Mouse (Mus musculus) cerebellum, adult 8-10 months (tissue): Measurements from ENCODE around the gene Pik3ca.

Source experiments
- DNase-seq: peaks from one replicate; pipeline ENCODE4 v3.0.0; 2022

The Pik3ca gene

GRCm38 (mm10) chr3:32454329-32455021, 57.0 kb downstream of the Pik3ca start:
- DNase-seq, result no peak

GRCm38 (mm10) chr3:32459777-32460176, 62.3 kb downstream of the Pik3ca start:
- peak; percentile 12 for DNase-seq

GRCm38 (mm10) chr3:32467321-32467720, 69.8 kb downstream of the Pik3ca start:
- no peak for DNase-seq

- no peak for DNase-seq
Observed at GRCm38 (mm10) chr3:32468411-32468810, 70.9 kb downstream of the Pik3ca start.

GRCm38 (mm10) chr3:32470449-32470848, 73.0 kb downstream of the Pik3ca start:
- no peak for DNase-seq

GRCm38 (mm10) chr3:32471098-32471497, 73.6 kb downstream of the Pik3ca start:
- no peak for DNase-seq

- DNase-seq, result no peak
Observed at GRCm38 (mm10) chr3:32472191-32472900, 74.9 kb downstream of the Pik3ca start.

- DNase-seq, result no peak
Observed at GRCm38 (mm10) chr3:32473184-32473583, 75.7 kb downstream of the Pik3ca start.

GRCm38 (mm10) chr3:32479961-32480360, 82.5 kb downstream of the Pik3ca start:
- no peak for DNase-seq

GRCm38 (mm10) chr3:32483035-32483434, 85.6 kb downstream of the Pik3ca start:
- no peak for DNase-seq

- DNase-seq, result no peak
Observed at GRCm38 (mm10) chr3:32486543-32486942, 89.1 kb downstream of the Pik3ca start.

GRCm38 (mm10) chr3:32488172-32488571, 90.7 kb downstream of the Pik3ca start:
- DNase-seq, result no peak

- no peak for DNase-seq
Observed at GRCm38 (mm10) chr3:32490076-32490927, 92.8 kb downstream of the Pik3ca start.

- no peak for DNase-seq
Observed at GRCm38 (mm10) chr3:32490928-32491315, 93.5 kb downstream of the Pik3ca start.

- no peak for DNase-seq
Observed at GRCm38 (mm10) chr3:32492097-32493090, 94.9 kb downstream of the Pik3ca start, which contains the start of gene Kcnmb3. Gene Kcnmb3, minus strand, starts transcription at chr3:32492231.

GRCm38 (mm10) chr3:32494387-32495087, 97.1 kb downstream of the Pik3ca start:
- DNase-seq, result no peak

GRCm38 (mm10) chr3:32495088-32495770, 97.8 kb downstream of the Pik3ca start:
- DNase-seq, result no peak

- no peak for DNase-seq
Observed at GRCm38 (mm10) chr3:32495856-32496710, 98.6 kb downstream of the Pik3ca start.

GRCm38 (mm10) chr3:32496711-32497070, 99.2 kb downstream of the Pik3ca start:
- DNase-seq, result no peak

- no peak for DNase-seq
Observed at GRCm38 (mm10) chr3:32500346-32500745, 102.9 kb downstream of the Pik3ca start.
